Mouse (Mus musculus): ENCODE results near the gene Pid1.

The Pid1 gene

GRCm38 (mm10) chr1:84186756-84187437 lies 177.1 kb downstream of the Pid1 start:
- in situ Hi-C loops (cut with MboI, MseI): no loop called here

- in situ Hi-C loops (cut with MboI, MseI): no loop called here
Measured at GRCm38 (mm10) chr1:84177696-84178095, 186.3 kb downstream of the Pid1 start.

- in situ Hi-C loops (cut with MboI, MseI): no loop called here
Measured at GRCm38 (mm10) chr1:84177033-84177432, 186.9 kb downstream of the Pid1 start.

- in situ Hi-C loops (cut with MboI, MseI): no loop called here
Measured at GRCm38 (mm10) chr1:84172941-84173340, 191.0 kb downstream of the Pid1 start.

GRCm38 (mm10) chr1:84157790-84158189 lies 206.2 kb downstream of the Pid1 start:
- in situ Hi-C loops (cut with MboI, MseI): no loop called here

- in situ Hi-C loops (cut with MboI, MseI): no loop called here
Measured at GRCm38 (mm10) chr1:84155585-84155930, 208.4 kb downstream of the Pid1 start.

GRCm38 (mm10) chr1:84154725-84155584 lies 209.0 kb downstream of the Pid1 start:
- in situ Hi-C loops (cut with MboI, MseI): no loop called here

GRCm38 (mm10) chr1:84153943-84154342 lies 210.0 kb downstream of the Pid1 start:
- in situ Hi-C loops (cut with MboI, MseI): no loop called here

- in situ Hi-C loops (cut with MboI, MseI): no loop called here
Measured at GRCm38 (mm10) chr1:84141561-84141960, 222.4 kb downstream of the Pid1 start.

- in situ Hi-C loops (cut with MboI, MseI): no loop called here
Measured at GRCm38 (mm10) chr1:84132451-84132850, 231.5 kb downstream of the Pid1 start.

- in situ Hi-C loops (cut with MboI, MseI): no loop called here
Measured at GRCm38 (mm10) chr1:84131799-84132198, 232.2 kb downstream of the Pid1 start.

- in situ Hi-C loops (cut with MboI, MseI): no loop called here
Measured at GRCm38 (mm10) chr1:84128510-84128909, 235.5 kb downstream of the Pid1 start.

GRCm38 (mm10) chr1:84119306-84119705 lies 244.7 kb downstream of the Pid1 start:
- in situ Hi-C loops (cut with MboI, MseI): no loop called here

GRCm38 (mm10) chr1:84106756-84107155 lies 257.2 kb downstream of the Pid1 start:
- in situ Hi-C loops (cut with MboI, MseI): no loop called here

- in situ Hi-C loops (cut with MboI, MseI): no loop called here
Measured at GRCm38 (mm10) chr1:84102052-84102451, 261.9 kb downstream of the Pid1 start.

- in situ Hi-C loops (cut with MboI, MseI): no loop called here
Measured at GRCm38 (mm10) chr1:84097398-84097797, 266.6 kb downstream of the Pid1 start.

GRCm38 (mm10) chr1:84093291-84093690 lies 270.7 kb downstream of the Pid1 start:
- in situ Hi-C loops (cut with MboI, MseI): no loop called here

GRCm38 (mm10) chr1:84089664-84090063 lies 274.3 kb downstream of the Pid1 start:
- in situ Hi-C loops (cut with MboI, MseI): no loop called here

- in situ Hi-C loops (cut with MboI, MseI): no loop called here
Measured at GRCm38 (mm10) chr1:84087957-84088356, 276.0 kb downstream of the Pid1 start.

- in situ Hi-C loops (cut with MboI, MseI): no loop called here
Measured at GRCm38 (mm10) chr1:84087325-84087724, 276.7 kb downstream of the Pid1 start.

- in situ Hi-C loops (cut with MboI, MseI): no loop called here
Measured at GRCm38 (mm10) chr1:84086486-84086885, 277.5 kb downstream of the Pid1 start.

GRCm38 (mm10) chr1:84085361-84085760 lies 278.6 kb downstream of the Pid1 start:
- in situ Hi-C loops (cut with MboI, MseI): no loop called here

GRCm38 (mm10) chr1:84079566-84079965 lies 284.4 kb downstream of the Pid1 start:
- in situ Hi-C loops (cut with MboI, MseI): no loop called here
